Mouse (Mus musculus) layer of hippocampus, adult 11-12 months (tissue): ENCODE measurements around the gene Sertad1.

Experiments used
- DNase-seq: peaks from one replicate; pipeline ENCODE4 v3.0.0; 2022; ENCODE audit warnings: low spot score

The Sertad1 gene

GRCm38 (mm10) chr7:27499036-27499435, 12.3 kb downstream of the Sertad1 start, which contains the start of gene Prx:
TSS of gene Prx (plus strand) at chr7:27499324.
- no peak for DNase-seq

- DNase-seq = no peak
Measured at GRCm38 (mm10) chr7:27501620-27502019, 14.9 kb downstream of the Sertad1 start.

GRCm38 (mm10) chr7:27506765-27507370, 20.2 kb downstream of the Sertad1 start:
- no peak for DNase-seq

GRCm38 (mm10) chr7:27507711-27508647, 21.3 kb downstream of the Sertad1 start:
- DNase-seq = peak; percentile 93

GRCm38 (mm10) chr7:27508648-27509005, 21.9 kb downstream of the Sertad1 start:
- peak; percentile 60 for DNase-seq

GRCm38 (mm10) chr7:27510809-27511208, 24.1 kb downstream of the Sertad1 start:
- DNase-seq = no peak

GRCm38 (mm10) chr7:27514961-27515360, 28.3 kb downstream of the Sertad1 start:
- DNase-seq = no peak

- DNase-seq = no peak
Measured at GRCm38 (mm10) chr7:27518314-27518713, 31.6 kb downstream of the Sertad1 start.

GRCm38 (mm10) chr7:27520104-27520503, 33.4 kb downstream of the Sertad1 start:
- DNase-seq = no peak

- no peak for DNase-seq
Measured at GRCm38 (mm10) chr7:27520599-27520998, 33.9 kb downstream of the Sertad1 start.

- no peak for DNase-seq
Measured at GRCm38 (mm10) chr7:27522967-27523366, 36.3 kb downstream of the Sertad1 start, which contains the start of gene Hipk4. TSS of gene Hipk4 (plus strand) at chr7:27523267.

- no peak for DNase-seq
Measured at GRCm38 (mm10) chr7:27523805-27524204, 37.1 kb downstream of the Sertad1 start.

- peak; percentile 82 for DNase-seq
Measured at GRCm38 (mm10) chr7:27526039-27526827, 39.5 kb downstream of the Sertad1 start.

- no peak for DNase-seq
Measured at GRCm38 (mm10) chr7:27529070-27529469, 42.4 kb downstream of the Sertad1 start.

GRCm38 (mm10) chr7:27530937-27531336, 44.2 kb downstream of the Sertad1 start:
- DNase-seq = no peak

GRCm38 (mm10) chr7:27531707-27532106, 45.0 kb downstream of the Sertad1 start:
- DNase-seq = no peak

- DNase-seq = no peak
Measured at GRCm38 (mm10) chr7:27532480-27533050, 45.9 kb downstream of the Sertad1 start.

GRCm38 (mm10) chr7:27535386-27535785, 48.7 kb downstream of the Sertad1 start:
- no peak for DNase-seq

- no peak for DNase-seq
Measured at GRCm38 (mm10) chr7:27536618-27537017, 49.9 kb downstream of the Sertad1 start.

- DNase-seq = no peak
Measured at GRCm38 (mm10) chr7:27537998-27538397, 51.3 kb downstream of the Sertad1 start.

- no peak for DNase-seq
Measured at GRCm38 (mm10) chr7:27538797-27539196, 52.1 kb downstream of the Sertad1 start.
